Mouse (Mus musculus) kidney, adult 8-10 months (tissue): ENCODE results near the gene Map4k2.

Experiments used
- DNase-seq, 2 experiments: peaks; one replicate each; pipeline ENCODE4 v3.0.0; 2022

Gene Map4k2

DNA sequence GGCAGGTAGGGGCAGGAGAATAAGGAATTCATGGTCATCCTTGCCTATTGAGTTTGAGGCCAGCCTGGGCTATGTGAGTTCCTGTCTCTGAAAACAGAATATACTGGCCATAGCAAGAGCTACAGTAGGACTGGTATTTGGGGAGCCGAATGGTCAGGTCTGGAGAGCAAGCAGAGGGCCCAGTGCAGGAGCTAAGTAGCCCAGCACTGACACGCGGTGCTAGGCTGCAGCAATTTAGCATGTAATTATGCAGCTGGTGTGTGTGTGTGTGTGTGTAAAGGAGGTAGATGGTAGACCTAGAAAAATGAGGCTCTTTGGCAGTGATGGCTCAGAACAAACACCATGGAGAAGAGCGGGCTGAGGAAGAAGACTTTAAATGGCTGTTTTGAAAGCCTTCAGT, 6.7 kb downstream of the Map4k2 start:
- DNase-seq, result no peak

DNA sequence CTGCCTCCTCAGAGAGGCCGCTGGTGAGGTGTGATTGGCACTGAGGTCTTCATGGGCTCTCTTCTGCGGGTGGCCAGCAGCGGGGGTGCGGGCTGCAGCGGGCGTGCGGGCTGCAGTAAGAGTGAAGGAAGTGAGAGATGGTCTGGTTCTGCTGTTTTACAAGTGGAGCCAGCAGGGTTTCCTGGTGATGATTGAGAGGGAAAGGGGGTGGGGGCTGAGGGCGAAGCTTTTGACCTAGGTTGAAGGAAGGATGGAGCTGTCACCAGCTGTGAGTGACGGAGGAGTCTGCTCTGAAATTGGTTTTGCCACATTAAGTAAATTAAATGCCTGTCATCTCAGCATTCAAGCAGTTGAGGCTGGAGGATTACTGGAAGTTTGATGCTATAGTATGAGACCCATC, 7.8 kb downstream of the Map4k2 start:
- DNase-seq, result no peak

DNA sequence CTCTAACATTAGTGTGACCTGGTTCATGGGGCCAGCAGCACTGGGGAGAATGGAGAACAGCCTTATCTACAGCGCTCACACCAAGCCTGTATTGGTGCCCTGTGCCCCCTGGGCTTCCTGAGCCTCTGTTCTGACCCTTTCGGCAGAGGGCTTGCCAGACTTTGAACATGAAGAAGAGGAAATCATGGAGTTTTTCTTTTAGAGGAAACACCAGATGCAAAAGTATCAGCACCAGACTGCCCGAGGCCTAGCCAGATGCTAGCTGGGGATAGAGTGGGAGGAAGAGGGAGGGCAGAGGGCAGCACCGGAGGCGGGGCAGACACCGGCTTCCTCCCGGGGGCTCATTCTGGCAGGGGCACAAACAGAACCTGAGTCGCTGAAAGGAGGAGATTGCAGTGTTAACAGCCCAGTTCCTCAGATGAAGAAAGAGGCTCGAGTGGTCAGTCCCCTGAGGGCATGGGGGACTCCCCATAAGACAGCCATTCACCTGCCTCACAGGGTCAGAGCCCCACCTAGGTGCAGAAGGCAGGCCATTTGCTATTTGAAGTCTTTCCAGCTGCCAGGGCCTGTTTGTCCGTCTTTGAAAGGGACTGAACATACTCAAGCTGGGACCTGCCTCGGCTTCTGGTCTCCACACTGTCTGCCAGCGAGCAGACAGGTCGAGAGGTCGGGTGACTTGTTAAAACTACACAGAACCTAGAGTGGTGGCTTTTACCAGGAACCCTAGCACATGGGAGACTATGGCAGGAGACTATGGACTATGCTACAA, 8.5 kb downstream of the Map4k2 start:
- DNase-seq, result peak in 1 of 2 experiments; percentile 50

DNA sequence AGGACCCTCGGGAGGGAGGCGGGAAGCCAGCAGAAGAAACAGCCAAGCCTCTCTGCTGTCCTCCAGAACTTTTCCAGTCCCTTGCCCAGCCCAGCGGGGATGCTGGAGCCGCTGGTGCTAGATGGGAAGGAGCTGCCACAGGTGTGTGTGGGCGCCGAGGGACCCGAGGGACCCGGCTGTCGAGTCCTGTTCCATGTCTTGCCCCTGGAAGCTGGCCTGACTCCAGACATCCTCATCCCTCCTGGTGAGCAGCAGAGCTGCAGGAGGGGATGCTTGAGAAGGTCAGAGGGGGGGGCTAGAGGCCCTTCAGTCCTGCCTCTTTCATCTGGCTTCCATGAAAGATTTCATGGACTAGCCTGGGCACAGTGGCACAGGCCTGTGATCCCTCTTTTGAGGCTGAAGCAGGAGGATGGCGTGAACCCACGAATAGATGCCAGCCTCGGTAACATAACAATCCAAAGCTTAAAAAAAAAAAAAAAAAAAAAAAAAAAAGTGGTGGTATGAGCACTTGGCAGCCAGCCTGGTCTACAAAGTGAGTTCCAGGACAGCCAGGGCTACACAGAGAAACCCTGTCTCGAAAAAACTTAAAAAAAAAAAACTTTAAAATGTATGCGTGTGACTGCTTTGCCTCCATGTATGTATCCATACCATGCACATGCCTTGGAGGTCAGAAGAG, 10.6 kb downstream of the Map4k2 start:
- DNase-seq, result no peak

DNA sequence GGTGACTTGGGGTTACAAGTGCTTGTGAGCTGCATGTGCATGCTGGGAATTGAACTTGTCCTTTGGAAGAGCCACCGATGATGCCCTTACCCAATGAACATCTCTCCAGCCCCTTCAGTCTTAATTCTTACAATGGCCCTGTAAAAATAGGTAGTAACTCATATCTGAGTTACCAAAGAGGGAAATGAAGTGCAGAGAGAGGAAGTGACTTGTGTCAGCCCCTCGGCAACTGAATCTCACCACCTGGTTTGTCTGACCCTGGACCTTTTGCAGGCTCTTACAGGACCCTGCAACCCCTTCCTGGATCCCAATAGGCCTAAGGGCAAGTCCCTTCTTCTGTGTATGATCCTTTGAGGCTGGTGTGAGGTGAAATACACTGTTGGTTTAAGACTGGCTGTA, 11.2 kb downstream of the Map4k2 start:
- DNase-seq, result no peak

DNA sequence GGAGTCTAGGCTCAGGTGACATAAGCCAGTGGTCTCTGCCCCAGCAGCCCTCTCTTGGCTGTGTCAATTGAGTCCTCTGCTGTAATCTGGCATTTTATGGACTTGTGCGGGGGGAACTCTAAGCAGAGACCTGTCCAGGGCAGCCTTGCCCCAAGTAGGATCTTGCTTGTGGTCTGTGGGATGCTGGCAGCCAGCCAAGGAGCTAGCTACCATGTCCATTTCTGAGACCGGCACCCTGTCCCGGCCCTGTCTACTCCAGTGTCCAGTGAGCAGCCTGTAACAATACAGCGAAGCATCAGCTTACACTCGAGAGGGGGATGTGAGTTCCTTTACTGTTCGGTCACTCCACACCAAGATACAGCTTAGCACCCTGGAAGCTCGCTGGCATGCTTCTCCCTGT, 13.1 kb downstream of the Map4k2 start:
- no peak for DNase-seq

DNA sequence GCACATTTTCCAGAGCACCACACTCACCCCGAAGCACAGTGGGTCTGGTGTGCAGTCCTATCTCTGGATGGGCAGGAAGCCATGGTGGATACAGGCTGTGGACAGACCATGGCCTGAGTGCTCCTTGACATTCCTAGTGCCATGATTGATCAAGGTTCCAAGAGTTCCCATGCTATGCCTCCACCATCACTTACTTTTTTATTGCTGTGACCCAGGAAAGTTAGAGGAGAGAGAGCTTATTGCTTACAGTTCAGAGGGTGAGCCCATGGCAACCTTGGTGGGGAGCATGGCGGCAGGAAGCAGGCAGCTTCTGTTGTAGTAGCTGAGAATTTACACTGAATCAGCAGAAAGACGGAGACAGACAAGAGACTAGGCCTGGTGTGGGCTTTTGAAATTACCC, 20.4 kb downstream of the Map4k2 start:
- DNase-seq, result no peak

DNA sequence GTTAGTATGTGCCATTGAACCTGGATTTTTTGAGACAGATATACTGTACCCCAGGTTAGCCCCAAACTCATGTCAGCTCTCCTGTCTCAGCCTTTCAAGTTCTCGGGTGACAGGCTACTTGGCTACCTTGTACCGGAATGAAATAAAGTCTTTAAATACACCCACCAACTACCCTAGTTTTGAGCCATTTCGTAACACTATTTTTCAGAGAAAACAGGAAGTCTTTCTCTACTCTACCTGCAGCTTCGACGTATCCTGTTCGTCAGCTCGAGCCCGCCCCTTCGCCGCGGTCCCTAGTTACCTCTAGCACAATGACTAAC, 22.1 kb downstream of the Map4k2 start:
- no peak for DNase-seq

DNA sequence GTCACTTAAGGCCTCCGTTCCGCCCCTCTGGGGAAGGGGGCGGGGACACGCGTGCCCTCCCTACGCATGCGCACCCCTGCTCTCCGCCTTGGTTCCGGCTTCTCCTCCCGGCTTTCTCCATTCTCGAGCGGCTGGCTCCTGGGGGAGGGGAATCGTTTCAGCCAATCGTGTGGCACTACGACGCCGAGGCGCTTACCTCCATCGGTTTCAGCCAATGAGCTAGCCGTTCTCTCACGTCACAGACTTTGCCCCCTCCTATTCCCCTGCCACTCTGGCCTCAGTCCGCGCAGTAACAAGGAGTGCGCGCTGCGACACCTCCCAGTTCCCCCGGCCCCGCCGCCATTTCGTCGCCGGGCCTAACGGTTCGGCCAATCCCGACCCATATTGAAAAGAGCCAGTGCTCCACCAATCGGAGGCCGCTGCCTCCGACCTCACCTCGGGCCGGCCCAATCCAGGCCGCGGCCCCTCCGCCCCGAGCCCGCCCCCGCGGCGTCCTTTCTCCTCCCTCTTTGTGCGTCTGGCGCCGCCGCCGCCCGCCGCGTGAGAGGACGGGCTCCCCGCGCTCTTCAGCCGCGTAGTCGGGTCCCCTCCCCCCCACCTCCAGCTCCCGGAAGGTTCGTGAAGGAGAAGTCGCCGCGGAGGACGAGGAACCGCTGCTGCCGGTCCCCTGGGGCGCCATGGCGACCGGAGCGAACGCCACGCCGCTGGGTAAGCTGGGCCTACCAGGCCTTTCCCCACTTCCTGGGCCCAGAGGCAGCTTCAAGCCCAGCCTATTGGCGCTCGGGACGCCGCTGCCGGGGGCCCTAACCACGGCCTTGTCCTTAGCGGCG, 22.7 kb downstream of the Map4k2 start, which contains the start of gene Sf1:
Sf1 (plus strand) TSS at position 280 of the 830 bp plus-strand sequence.
- peak; percentile 100 for DNase-seq

DNA sequence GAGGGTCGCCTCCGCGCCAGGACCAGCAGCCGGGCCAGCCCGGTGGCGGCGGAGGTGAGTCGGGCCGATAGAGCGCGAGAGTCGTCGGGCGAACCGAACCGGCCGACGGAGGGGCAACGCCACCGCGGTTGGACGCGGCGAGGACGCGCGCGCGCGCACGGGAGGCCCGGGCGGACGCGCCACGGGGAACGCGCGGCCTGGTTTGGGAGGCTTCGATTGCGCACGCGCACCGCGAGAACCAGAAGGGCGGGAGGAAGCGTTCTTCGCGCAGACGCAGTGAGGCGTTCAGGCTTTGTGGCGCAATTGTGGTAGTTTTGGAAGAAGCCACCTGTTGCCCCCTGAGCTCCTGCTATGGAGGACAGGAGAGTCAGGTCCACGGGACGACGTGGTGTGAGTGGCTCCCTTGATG, 23.4 kb downstream of the Map4k2 start:
- DNase-seq, result peak; percentile 87 to 90

DNA sequence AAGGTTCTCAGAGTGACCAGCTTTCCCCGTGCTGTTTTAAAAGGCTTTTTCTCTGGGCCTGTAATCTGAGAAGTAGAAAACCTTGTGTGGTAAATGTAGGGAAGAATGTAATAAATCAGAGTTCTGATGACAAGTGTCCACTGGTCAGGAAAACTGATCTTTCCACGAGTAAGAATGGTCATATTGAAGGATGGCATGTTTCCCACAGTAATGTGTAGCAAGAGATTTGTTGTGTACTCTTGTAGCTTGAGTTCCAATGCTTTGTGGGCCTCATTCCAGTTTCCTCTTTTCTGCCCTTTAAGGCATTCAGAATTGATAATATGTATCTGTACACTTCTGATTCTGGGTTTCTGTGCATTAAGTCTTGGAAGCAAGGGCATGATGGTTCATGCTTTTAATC, 23.9 kb downstream of the Map4k2 start:
- DNase-seq, result no peak

DNA sequence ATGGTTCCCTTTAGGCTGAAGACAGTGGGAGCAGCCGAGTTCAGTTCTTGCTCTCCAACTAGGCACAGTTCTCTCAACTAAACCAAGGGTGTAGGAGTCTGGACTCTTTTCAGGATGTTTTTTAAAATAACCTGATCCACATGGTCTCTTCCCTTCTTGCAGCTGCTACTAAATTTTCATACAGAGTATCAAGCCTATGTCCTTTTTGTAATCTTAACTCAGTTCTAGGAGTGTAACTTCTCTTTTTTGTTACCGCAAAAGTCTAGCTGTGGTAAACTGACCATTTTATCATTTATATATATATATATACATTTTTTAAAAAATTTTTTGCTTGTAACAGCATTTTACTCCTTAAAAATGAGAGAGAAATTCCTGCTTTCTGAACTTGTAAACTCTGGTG, 29.2 kb downstream of the Map4k2 start:
- no peak for DNase-seq

DNA sequence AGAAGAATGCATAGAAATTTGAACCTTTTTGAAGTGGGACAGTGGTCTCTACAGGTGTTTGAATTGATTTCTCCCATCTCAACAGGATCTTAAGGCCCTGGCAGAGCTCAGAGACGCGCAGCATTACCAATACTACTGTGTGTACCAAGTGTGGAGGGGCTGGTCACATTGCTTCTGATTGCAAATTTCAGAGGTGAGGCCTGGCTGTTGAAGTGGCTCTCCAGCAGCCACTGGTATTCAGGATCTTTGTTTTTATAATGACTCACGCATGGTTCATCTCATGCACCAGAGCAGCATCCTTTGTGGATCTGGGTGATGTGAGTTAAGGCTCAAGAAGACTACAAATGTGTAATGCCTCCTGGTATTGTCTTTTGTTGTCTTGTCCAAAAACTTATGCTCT, 31.5 kb downstream of the Map4k2 start:
- DNase-seq, result no peak

DNA sequence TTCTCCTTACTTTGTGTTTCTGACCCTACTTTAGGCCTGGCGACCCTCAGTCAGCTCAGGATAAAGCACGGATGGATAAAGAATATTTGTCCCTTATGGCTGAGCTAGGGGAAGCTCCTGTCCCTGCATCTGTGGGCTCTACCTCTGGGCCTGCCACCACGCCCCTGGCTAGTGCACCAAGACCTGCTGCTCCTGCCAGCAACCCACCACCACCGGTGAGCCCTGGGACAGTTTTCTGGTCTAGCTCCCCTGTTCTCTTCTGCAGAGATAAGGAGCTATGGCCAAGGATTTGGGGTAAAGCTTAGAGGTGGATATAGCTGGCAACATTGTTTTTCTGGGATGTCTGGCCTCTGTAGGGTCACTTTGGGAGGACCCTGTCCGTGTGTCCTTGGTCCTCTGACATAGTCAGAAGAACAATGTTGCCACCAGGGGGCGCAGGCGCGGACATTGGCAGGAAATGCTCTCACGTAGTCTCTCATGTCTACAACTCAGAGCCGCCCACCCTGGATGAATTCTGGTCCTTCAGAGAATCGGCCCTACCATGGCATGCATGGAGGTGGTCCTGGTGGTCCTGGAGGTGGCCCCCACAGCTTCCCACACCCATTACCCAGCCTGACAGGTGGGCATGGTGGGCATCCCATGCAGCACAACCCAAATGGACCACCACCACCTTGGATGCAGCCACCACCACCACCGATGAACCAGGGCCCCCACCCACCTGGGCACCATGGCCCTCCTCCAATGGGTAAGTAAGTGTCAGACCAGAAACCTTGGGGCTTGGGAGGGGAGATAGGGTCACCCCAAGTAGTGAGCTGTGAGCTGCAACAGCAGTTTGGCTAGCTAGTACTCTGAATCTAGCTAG, 32.8 kb downstream of the Map4k2 start:
- DNase-seq, result peak; percentile 40 to 78

DNA sequence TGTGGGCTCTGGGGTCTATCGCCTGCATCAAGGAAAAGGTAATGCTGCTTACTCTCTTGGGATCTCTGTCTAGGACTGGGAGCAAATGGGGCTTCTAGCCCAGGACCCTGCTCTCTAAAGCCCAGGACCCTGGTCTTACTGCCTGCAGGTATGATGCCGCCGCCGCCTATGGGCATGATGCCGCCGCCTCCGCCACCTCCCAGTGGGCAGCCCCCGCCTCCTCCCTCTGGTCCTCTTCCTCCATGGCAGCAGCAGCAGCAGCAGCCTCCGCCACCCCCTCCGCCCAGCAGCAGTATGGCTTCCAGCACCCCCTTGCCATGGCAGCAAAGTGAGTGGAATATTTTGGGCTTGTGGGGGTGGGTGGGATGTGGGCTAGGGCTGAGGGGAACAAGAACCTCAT, 33.6 kb downstream of the Map4k2 start:
- no peak for DNase-seq

DNA sequence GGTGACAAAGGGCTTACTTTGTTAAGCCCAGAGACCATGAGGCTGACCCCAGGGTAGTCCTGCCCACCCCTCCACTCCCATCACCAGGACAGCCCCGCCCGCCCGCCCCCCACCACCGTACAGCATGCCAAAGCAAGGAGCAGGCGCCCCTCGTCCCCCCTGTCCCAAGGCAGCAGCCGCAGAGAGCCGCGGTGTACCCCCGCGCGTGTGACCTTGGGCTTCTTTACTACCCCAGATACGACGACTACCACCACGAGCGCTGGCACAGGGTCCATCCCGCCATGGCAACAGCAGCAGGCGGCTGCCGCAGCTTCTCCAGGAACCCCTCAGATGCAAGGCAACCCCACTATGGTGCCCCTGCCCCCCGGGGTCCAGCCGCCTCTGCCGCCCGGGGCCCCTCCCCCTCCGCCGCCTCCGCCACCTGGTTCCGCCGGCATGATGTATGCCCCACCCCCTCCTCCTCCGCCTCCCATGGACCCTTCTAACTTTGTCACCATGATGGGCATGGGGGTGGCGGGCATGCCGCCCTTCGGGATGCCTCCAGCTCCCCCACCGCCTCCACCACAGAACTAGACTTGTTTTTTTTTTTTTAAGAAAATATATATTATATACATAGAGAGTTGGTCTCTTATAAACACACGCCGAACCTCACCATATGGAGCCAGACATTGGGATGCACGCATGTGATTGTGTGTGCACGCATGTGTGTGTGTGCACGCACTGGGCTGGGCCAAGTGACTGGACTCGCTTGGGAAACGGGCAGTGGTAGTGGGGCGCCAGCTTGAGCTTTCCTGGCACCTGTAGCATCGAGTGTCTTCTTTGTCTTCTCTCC, 34.7 kb downstream of the Map4k2 start:
- DNase-seq, result no peak

DNA sequence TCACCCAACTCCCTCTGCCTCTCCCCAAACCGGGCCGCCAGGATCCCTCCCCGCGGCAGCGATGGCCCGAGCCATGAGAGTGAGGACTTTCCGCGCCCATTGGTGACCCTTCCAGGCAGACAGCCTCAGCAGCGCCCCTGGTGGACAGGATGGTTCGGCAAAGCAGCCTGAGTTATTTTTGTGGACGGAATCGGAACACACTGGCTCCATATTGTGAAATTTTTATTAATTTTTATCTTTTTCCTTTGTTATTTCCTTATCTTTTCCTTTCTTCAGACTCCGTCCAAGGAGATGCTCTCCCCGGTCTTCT, 35.3 kb downstream of the Map4k2 start:
- peak in 1 of 2 experiments; percentile 53 for DNase-seq

DNA sequence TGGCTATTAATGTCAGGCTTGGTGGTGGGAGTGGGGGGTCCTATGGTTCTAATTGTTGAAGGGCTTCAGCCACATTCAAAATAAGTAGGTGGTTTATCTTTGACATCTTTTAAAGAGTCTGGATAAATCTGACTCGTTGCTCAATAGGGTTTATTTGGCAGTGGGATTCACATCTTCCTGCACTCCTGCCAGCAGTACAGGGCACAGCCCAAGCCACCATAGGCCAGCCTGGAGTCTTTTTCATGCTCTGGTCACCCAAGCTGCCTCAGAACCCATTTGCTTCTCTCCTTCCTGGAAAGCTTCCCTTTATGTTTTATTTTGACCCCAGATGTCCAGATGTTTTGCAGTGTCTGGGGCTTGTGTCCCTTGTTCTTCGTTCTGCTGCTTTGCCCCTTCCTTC, 35.7 kb downstream of the Map4k2 start:
- no peak for DNase-seq

DNA sequence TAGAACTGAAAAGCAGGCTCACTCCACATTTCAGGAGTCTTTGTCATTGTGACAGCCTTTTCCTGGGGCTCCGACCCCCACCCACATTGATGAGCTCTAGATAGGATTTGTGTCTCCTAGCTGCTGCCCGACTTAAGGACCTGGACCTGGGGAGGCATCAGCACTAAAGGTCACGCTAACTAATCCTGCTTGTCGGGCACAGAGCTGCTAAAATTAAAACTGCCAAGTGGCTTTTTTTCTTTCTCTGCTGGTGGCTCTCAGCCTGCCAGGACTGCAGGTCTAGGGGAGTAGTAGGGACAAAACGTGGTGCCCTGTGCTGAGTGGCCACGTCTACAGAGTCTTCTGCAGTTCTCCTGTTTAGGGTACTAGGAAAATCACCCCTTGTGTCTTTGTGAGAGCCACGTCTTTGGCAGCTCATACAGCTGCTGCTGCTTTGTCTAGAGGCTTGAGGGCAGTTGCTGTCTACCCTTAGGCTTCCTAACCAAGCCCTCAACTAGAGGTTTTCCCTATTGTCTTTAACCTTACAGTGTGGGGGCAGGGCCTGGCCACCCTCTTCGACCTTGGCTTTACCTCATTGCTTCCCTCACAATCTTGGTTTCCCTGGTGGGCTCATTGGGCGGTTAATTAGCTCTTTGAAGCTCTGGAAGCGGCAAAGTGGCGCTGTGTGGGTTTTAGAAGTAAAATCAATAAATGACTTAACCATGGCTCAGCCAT, 36.5 kb downstream of the Map4k2 start:
- no peak for DNase-seq

DNA sequence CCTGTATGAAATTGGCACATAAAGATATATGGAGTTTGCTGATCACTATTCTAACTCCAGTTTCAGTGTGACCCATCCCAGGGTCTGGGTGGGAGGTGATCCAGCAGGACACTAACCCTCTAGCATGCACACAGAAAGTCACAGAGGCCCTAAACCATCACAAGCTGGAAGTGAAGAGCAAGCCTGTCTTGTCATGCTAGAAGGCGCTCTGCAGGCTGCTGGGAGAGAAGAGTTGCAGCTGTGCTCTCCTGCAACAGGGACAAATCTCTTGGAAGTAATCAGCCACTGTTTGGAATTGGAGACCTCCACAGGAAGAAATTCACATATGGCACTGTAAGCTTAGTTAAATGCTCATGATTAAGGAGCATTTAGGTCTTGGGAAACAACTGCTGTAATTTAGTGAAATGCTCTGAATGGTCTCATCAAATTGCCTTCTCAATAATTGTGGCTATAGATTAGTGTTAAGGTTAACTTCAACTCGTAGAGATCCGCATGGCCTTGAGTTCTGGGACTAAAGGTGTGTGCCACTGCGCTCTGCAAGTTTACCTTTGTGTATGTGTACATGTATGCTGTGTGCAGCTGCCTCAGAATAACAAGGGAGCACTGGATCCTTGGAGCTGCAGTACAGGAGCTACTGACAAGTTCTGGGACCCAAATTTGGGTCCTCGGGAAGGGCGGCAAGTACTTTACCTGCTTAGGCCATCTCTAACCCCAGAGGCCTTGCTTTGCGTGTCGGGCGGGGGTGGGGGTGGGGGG, 39.7 kb downstream of the Map4k2 start:
- no peak for DNase-seq

DNA sequence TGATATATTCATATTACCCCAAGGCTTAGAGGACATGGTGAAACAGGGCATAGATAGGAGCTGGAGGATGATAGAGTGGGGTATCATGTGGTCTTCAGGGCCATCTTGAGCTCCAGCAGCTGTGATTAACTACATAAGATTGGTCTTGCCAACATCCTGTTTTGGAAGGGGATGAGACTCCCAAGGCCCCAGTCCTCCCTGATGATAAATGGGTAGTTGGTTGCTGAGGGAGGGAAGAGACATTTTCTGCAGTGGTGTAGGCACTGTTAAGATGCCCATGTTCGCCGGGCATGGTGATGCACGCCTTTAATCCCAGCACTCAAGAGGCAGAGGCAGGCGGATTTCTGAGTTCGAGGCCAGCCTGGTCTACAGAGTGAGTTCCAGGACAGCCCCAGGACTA, 40.3 kb downstream of the Map4k2 start:
- DNase-seq, result no peak
